Mouse (Mus musculus): Measurements from ENCODE around the gene Trim7.
"Not testable (repeated sequence)": the region's sequence is repeated elsewhere in the genome, so short reads cannot be mapped to it uniquely, and the experiment has no call there.

The Trim7 gene

GRCm38 (mm10) chr11:48825979-48826751 is at the start of gene Trim7, which contains the start of gene Gm12184:
Gene Trim7 (plus strand): TSS chr11:48826140.
Gene Gm12184 (minus strand): TSS chr11:48826655.
- DNase-seq (ENCODE audit: low read depth): not testable (repeated sequence)

GRCm38 (mm10) chr11:48776664-48777063 is 49.3 kb upstream of the Trim7 start:
- DNase-seq (ENCODE audit: low read depth): no peak

- DNase-seq (ENCODE audit: low read depth): no peak
Observed at GRCm38 (mm10) chr11:48777303-48777702, 48.6 kb upstream of the Trim7 start.

- no peak for DNase-seq (ENCODE audit: low read depth)
Observed at GRCm38 (mm10) chr11:48779450-48779849, 46.5 kb upstream of the Trim7 start.

- no peak for DNase-seq (ENCODE audit: low read depth)
Observed at GRCm38 (mm10) chr11:48782243-48782642, 43.7 kb upstream of the Trim7 start.

- DNase-seq (ENCODE audit: low read depth): no peak
Observed at GRCm38 (mm10) chr11:48787455-48788211, 38.3 kb upstream of the Trim7 start.

GRCm38 (mm10) chr11:48788311-48789089 is 37.4 kb upstream of the Trim7 start:
- DNase-seq (ENCODE audit: low read depth): peak; percentile 54

- DNase-seq (ENCODE audit: low read depth): no peak
Observed at GRCm38 (mm10) chr11:48789215-48789614, 36.7 kb upstream of the Trim7 start.

- DNase-seq (ENCODE audit: low read depth): peak; percentile 51
Observed at GRCm38 (mm10) chr11:48789973-48790823, 35.7 kb upstream of the Trim7 start.

- no peak for DNase-seq (ENCODE audit: low read depth)
Observed at GRCm38 (mm10) chr11:48790946-48791345, 35.0 kb upstream of the Trim7 start.

GRCm38 (mm10) chr11:48791894-48792293 is 34.0 kb upstream of the Trim7 start:
- DNase-seq (ENCODE audit: low read depth): not testable (repeated sequence)

GRCm38 (mm10) chr11:48793184-48793583 is 32.8 kb upstream of the Trim7 start:
- no peak for DNase-seq (ENCODE audit: low read depth)

GRCm38 (mm10) chr11:48795221-48795620 is 30.7 kb upstream of the Trim7 start:
- DNase-seq (ENCODE audit: low read depth): no peak

- DNase-seq (ENCODE audit: low read depth): no peak
Observed at GRCm38 (mm10) chr11:48796290-48796689, 29.6 kb upstream of the Trim7 start.

GRCm38 (mm10) chr11:48797287-48797686 is 28.7 kb upstream of the Trim7 start:
- DNase-seq (ENCODE audit: low read depth): no peak

- no peak for DNase-seq (ENCODE audit: low read depth)
Observed at GRCm38 (mm10) chr11:48798308-48798707, 27.6 kb upstream of the Trim7 start.

- DNase-seq (ENCODE audit: low read depth): no peak
Observed at GRCm38 (mm10) chr11:48798984-48799920, 26.7 kb upstream of the Trim7 start.

- DNase-seq (ENCODE audit: low read depth): peak; percentile 94
Observed at GRCm38 (mm10) chr11:48799921-48800701, 25.8 kb upstream of the Trim7 start, which contains the start of gene Rack1. Gene Rack1 (plus strand): TSS chr11:48800332.

Measured in fibroblast of lung, adult 2 months (primary cell).